ENCODE assay signal across 24 mouse cellular contexts in genomic region chr16:95902177-95902576, GRCm38 (mm10).
DNase-seq lines count a peak whose midpoint lies in the region; TF ChIP-seq lines count a peak whose summit lies in the region.
"Had no signal": no experiment of that assay in that cellular context is flagged by ENCODE, and none has a peak within 500 bp of the region (broad histone marks: within the 10 kb centered on the region; RNA-seq: fewer than 3 reads in every experiment).

No protein-coding gene starts in this region.

- DNase-seq in thymus, adult 2 months: no peak
- no peak for DNase-seq in thymus, postnatal 4 days
- peak; percentile 22 for DNase-seq in CD4-positive, CD25-positive, alpha-beta regulatory T cell, adult 2 months (ENCODE audit: low read depth, low spot score)
- peak; percentile 30 for DNase-seq in induced T-regulatory cell, adult 2 months (ENCODE audit: low read depth)
- DNase-seq in left cerebral cortex, postnatal 36 days (ENCODE audit: low spot score in 2 of 2): no peak
- no peak for DNase-seq in limb, embryonic 10.5 days (ENCODE audit: low spot score)
- no peak for DNase-seq in cerebellum, postnatal 14 days
- DNase-seq: adrenal gland, postnatal 10 days; adrenal gland, postnatal 36 days; cerebellum, adult 18-20 months; cerebellum, adult 9-10 months; cerebellum, postnatal 25 days; gastrocnemius, postnatal 25 days; heart, adult 18-20 months; heart, postnatal 14 days had no signal

- intact Hi-C loops in left cerebral cortex, postnatal 36 days (cut with DNase I): no loop called here

- TF ChIP-seq POLR2A in thymus, adult 2 months (IDR thresholded peaks at IDR 0.05; ENCODE audit: control insufficient read depth, extremely low read depth, insufficient read depth, low read length, poor library complexity): no peak

- TF ChIP-seq CTCF in thymus, adult 2 months (IDR thresholded peaks at IDR 0.05; ENCODE audit: borderline replicate concordance, control insufficient read depth, extremely low read depth, insufficient read depth, low read length, poor library complexity): no peak

- H3K36me3 ChIP-seq in thymus, adult 2 months (ENCODE audit: control insufficient read depth, insufficient read depth, low read length): no peaks in the 10 kb centered on the region
- no peaks in the 10 kb centered on the region for H3K36me3 ChIP-seq in limb, embryonic 10.5 days
- H3K36me3 ChIP-seq: embryonic facial prominence, embryonic 12.5 days; embryonic facial prominence, embryonic 15.5 days; forebrain, embryonic 12.5 days; forebrain, embryonic 15.5 days; G1E; heart, embryonic 13.5 days; hindbrain, embryonic 12.5 days; hindbrain, embryonic 15.5 days had no signal

- H3K9me3 ChIP-seq in limb, embryonic 10.5 days (replicated peaks): no peaks in the 10 kb centered on the region
- H3K9me3 ChIP-seq: embryonic facial prominence, embryonic 12.5 days; embryonic facial prominence, embryonic 15.5 days; forebrain, embryonic 12.5 days; forebrain, embryonic 15.5 days; G1E; heart, embryonic 13.5 days; hindbrain, embryonic 12.5 days; hindbrain, embryonic 15.5 days had no signal

- 100% methylated on average over 1 of the region's 1 CpGs for WGBS in thymus, adult 2 months
- WGBS in limb, embryonic 10.5 days: 86% methylated on average over 1 of the region's 1 CpGs

- H3K4me3 ChIP-seq in thymus, adult 2 months (ENCODE audit: control insufficient read depth, insufficient read depth, low read length): no peak overlapping the region
- no peak overlapping the region for H3K4me3 ChIP-seq in limb, embryonic 10.5 days
- H3K4me3 ChIP-seq: embryonic facial prominence, embryonic 12.5 days; embryonic facial prominence, embryonic 15.5 days; forebrain, embryonic 12.5 days; forebrain, embryonic 15.5 days; heart, embryonic 13.5 days; hindbrain, embryonic 12.5 days; hindbrain, embryonic 15.5 days had no signal

- peak overlapping the region; percentile 93 for H3K27ac ChIP-seq in thymus, adult 2 months (ENCODE audit: control insufficient read depth, insufficient read depth, low read length)
- no peak overlapping the region for H3K27ac ChIP-seq in limb, embryonic 10.5 days
- H3K27ac ChIP-seq: embryonic facial prominence, embryonic 12.5 days; embryonic facial prominence, embryonic 15.5 days; forebrain, embryonic 12.5 days; forebrain, embryonic 15.5 days; heart, embryonic 13.5 days; hindbrain, embryonic 12.5 days; hindbrain, embryonic 15.5 days had no signal

- H3K27me3 ChIP-seq in thymus, adult 2 months (ENCODE audit: control insufficient read depth, insufficient read depth, low read length): no peaks in the 10 kb centered on the region
- no peaks in the 10 kb centered on the region for H3K27me3 ChIP-seq in limb, embryonic 10.5 days (ENCODE audit: low read depth, poor library complexity, severe bottlenecking)
- H3K27me3 ChIP-seq: embryonic facial prominence, embryonic 12.5 days; embryonic facial prominence, embryonic 15.5 days; forebrain, embryonic 12.5 days; forebrain, embryonic 15.5 days; heart, embryonic 13.5 days; hindbrain, embryonic 12.5 days; hindbrain, embryonic 15.5 days; Patski had no signal

- H3K4me1 ChIP-seq in thymus, adult 2 months (replicated peaks; ENCODE audit: control insufficient read depth, insufficient read depth, low read length): peaks cover 51% of the 10 kb centered on the region
- H3K4me1 ChIP-seq in limb, embryonic 10.5 days: peaks cover 11% of the 10 kb centered on the region
- H3K4me1 ChIP-seq: embryonic facial prominence, embryonic 12.5 days; forebrain, embryonic 12.5 days; forebrain, embryonic 15.5 days; hindbrain, embryonic 12.5 days; hindbrain, embryonic 15.5 days had no signal

Comparison
In these comparisons a context has a peak if more than half of its experiments do, and no peak if none do; other contexts are left out.
1. DNase-seq: peak in CD4-positive, CD25-positive, alpha-beta regulatory T cell, adult 2 months (single experiment) and induced T-regulatory cell, adult 2 months (single experiment); none in thymus, adult 2 months (single experiment), thymus, postnatal 4 days (single experiment), left cerebral cortex, postnatal 36 days (0 of 2), limb, embryonic 10.5 days (single experiment) and cerebellum, postnatal 14 days (0 of 2).